Mouse (Mus musculus): ENCODE measurements around the gene Znhit1.
"Not testable (repeated sequence)": the region's sequence is repeated elsewhere in the genome, so short reads cannot be mapped to it uniquely, and the experiment has no call there.

The Znhit1 gene

GRCm38 (mm10) chr5:136953015-136953414 is 34.8 kb downstream of the Znhit1 start, which contains the start of gene Fis1:
Gene Fis1 (plus strand): TSS chr5:136953275.
- DNase-seq (ENCODE audit: low spot score), result peak; percentile 83

- no peak for DNase-seq (ENCODE audit: low spot score)
Measured at GRCm38 (mm10) chr5:136952153-136952552, 35.7 kb downstream of the Znhit1 start.

GRCm38 (mm10) chr5:136950521-136950920 is 37.3 kb downstream of the Znhit1 start:
- DNase-seq (ENCODE audit: low spot score), result no peak

- DNase-seq (ENCODE audit: low spot score), result not testable (repeated sequence)
Measured at GRCm38 (mm10) chr5:136949551-136950336, 38.1 kb downstream of the Znhit1 start.

- no peak for DNase-seq (ENCODE audit: low spot score)
Measured at GRCm38 (mm10) chr5:136947874-136948273, 39.9 kb downstream of the Znhit1 start.

GRCm38 (mm10) chr5:136945084-136945483 is 42.7 kb downstream of the Znhit1 start:
- DNase-seq (ENCODE audit: low spot score), result no peak

GRCm38 (mm10) chr5:136943382-136943781 is 44.4 kb downstream of the Znhit1 start:
- DNase-seq (ENCODE audit: low spot score), result no peak

- no peak for DNase-seq (ENCODE audit: low spot score)
Measured at GRCm38 (mm10) chr5:136942781-136943180, 45.0 kb downstream of the Znhit1 start.

GRCm38 (mm10) chr5:136940845-136941560 is 46.8 kb downstream of the Znhit1 start:
- no peak for DNase-seq (ENCODE audit: low spot score)

GRCm38 (mm10) chr5:136940029-136940428 is 47.8 kb downstream of the Znhit1 start:
- DNase-seq (ENCODE audit: low spot score), result not testable (repeated sequence)

- no peak for DNase-seq (ENCODE audit: low spot score)
Measured at GRCm38 (mm10) chr5:136939284-136939683, 48.5 kb downstream of the Znhit1 start.

- no peak for DNase-seq (ENCODE audit: low spot score)
Measured at GRCm38 (mm10) chr5:136937621-136938020, 50.2 kb downstream of the Znhit1 start.

- DNase-seq (ENCODE audit: low spot score), result no peak
Measured at GRCm38 (mm10) chr5:136936750-136937149, 51.1 kb downstream of the Znhit1 start.

GRCm38 (mm10) chr5:136935905-136936695 is 51.7 kb downstream of the Znhit1 start:
- DNase-seq (ENCODE audit: low spot score), result no peak

- no peak for DNase-seq (ENCODE audit: low spot score)
Measured at GRCm38 (mm10) chr5:136933930-136934329, 53.9 kb downstream of the Znhit1 start.

- DNase-seq (ENCODE audit: low spot score), result no peak
Measured at GRCm38 (mm10) chr5:136932956-136933355, 54.9 kb downstream of the Znhit1 start.
